Mouse (Mus musculus) cortical plate, adult 2 months (tissue): ENCODE measurements at regions not wholly inside any gene's neighbourhood (a gene's known extent, or its start where the extent isn't known, plus 50 kb on each side); places are given as distances from the start of the nearest gene placed in this dataset.

Experiments used
- CTCF ChIP-seq: fragments of 200-500 bp; IDR thresholded peaks from 2 replicates; pipeline ENCODE4 v1.5.1; 2011; ENCODE audit warnings: mild to moderate bottlenecking, control low read depth, low read length; ENCODE audit not compliant: insufficient read depth; ENCODE audit errors: extremely low read depth
- POLR2A ChIP-seq: fragments of 200-500 bp; IDR thresholded peaks from 2 replicates; pipeline ENCODE4 v1.6.1; 2011; ENCODE audit warnings: mild to moderate bottlenecking, low read length, control low read depth; ENCODE audit not compliant: insufficient read depth; ENCODE audit errors: extremely low read depth

GRCm38 (mm10) chr13:20038463-20038862 lies 51.9 kb upstream of the Elmo1 start:
- TF ChIP-seq CTCF, result peak; percentile 58
- TF ChIP-seq POLR2A, result no peak
